Mouse (Mus musculus) MEL (cell line): ENCODE data around the gene Ctnnbip1.

Source experiments
- CHD2 ChIP-seq: IDR thresholded peaks from 2 replicates; pipeline ENCODE4 v1.6.1; 2011; ENCODE audit warnings: low read length, improper control_type of control experiment
- CTCF ChIP-seq, 3 experiments: IDR thresholded peaks in 2 of 3; conservative IDR thresholded peaks in 1 of 3; 2 replicates each; pipeline ENCODE4 v1.5.1; 2011 to 2012; ENCODE audit warnings: low read length in 3 of 3, low read depth in 2 of 3, mild to moderate bottlenecking in 2 of 3, improper control_type of control experiment in 1 of 3, inconsistent platforms in 1 of 3, mixed read lengths in 1 of 3, moderate library complexity in 1 of 3; ENCODE audit not compliant: control insufficient read depth in 1 of 3, insufficient read depth in 1 of 3, poor library complexity in 1 of 3, severe bottlenecking in 1 of 3
- EP300 ChIP-seq, 2 experiments: IDR thresholded peaks; 2 replicates each; pipeline ENCODE4 v1.6.1; 2011; ENCODE audit warnings: improper control_type of control experiment in 2 of 2, low read length in 2 of 2, low read depth in 1 of 2, mild to moderate bottlenecking in 1 of 2
- ETS1 ChIP-seq: IDR thresholded peaks from 2 replicates; pipeline ENCODE4 v1.6.1; 2012; ENCODE audit warnings: low read depth, mild to moderate bottlenecking, inconsistent platforms, low read length, improper control_type of control experiment, moderate library complexity
- MAX ChIP-seq: IDR thresholded peaks from 2 replicates; pipeline ENCODE4 v1.6.1; 2011; ENCODE audit warnings: low read length, improper control_type of control experiment
- MAZ ChIP-seq: IDR thresholded peaks from 2 replicates; pipeline ENCODE4 v1.6.1; 2012; ENCODE audit warnings: low read depth, mild to moderate bottlenecking, inconsistent platforms, low read length, improper control_type of control experiment
- MEF2A ChIP-seq: IDR thresholded peaks from 2 replicates; pipeline ENCODE4 v1.6.1; 2014; ENCODE audit warnings: low read depth, mild to moderate bottlenecking, inconsistent platforms, low read length, improper control_type of control experiment; ENCODE audit not compliant: poor library complexity, insufficient replicate concordance, severe bottlenecking; ENCODE audit errors: extremely low read depth
- NELFE ChIP-seq: IDR thresholded peaks from 2 replicates; pipeline ENCODE4 v1.6.1; 2011; ENCODE audit warnings: low read depth, low read length, improper control_type of control experiment
- POLR2AphosphoS2 ChIP-seq: IDR thresholded peaks from 2 replicates; pipeline ENCODE4 v1.6.1; 2011; ENCODE audit warnings: low read length, improper control_type of control experiment
- RCOR1 ChIP-seq: IDR thresholded peaks from 2 replicates; pipeline ENCODE4 v1.6.1; 2012; ENCODE audit warnings: low read depth, mild to moderate bottlenecking, inconsistent platforms, low read length, improper control_type of control experiment
- ZC3H11A ChIP-seq: IDR thresholded peaks from 2 replicates; pipeline ENCODE4 v1.6.1; 2012; ENCODE audit warnings: low read depth, mild to moderate bottlenecking, inconsistent platforms, low read length, improper control_type of control experiment

DNA sequence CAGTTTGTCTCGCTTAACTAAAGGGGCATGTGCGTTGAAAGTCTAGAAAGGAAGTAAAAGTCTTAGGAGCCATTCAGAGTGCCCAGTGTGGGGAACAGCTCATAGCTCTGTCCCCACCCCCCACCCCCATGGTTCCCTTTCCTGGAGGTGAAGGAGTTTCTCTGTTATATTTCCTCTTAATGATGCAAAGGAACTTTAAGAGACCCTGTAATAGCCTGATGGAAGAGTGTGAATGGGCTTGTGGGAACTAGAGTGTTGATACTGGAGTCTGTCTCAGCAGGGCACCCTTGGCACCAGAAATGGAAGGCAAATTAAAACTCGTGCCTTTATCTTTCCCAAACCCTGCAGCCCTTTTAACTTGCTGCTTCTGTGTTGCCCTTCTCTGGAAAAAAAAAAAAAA is 13.2 kb upstream of the Ctnnbip1 start:
- TF ChIP-seq CHD2, result no peak
- no peak for TF ChIP-seq CTCF (IDR thresholded peaks at IDR 0.05 in 2 of 3, conservative IDR thresholded peaks at IDR 0.05 in 1 of 3; ENCODE audit: control insufficient read depth in 1 of 3, insufficient read depth in 1 of 3, low read depth in 2 of 3, low read length in 3 of 3, poor library complexity in 1 of 3, severe bottlenecking in 1 of 3)
- no peak for TF ChIP-seq MAX
- no peak for TF ChIP-seq RCOR1
- TF ChIP-seq MAZ, result no peak
- no peak for TF ChIP-seq MEF2A
- TF ChIP-seq ETS1, result no peak
- TF ChIP-seq EP300 (IDR thresholded peaks at IDR 0.05; ENCODE audit: low read depth in 1 of 2, low read length in 2 of 2), result no peak
- TF ChIP-seq POLR2AphosphoS2, result no peak
- TF ChIP-seq ZC3H11A, result no peak
- TF ChIP-seq NELFE, result no peak
